Mouse (Mus musculus) brain, embryonic 14.5 days (tissue): ENCODE data around the gene Psmc3ip.

Experiments
- CTCF ChIP-seq: fragments of 200-500 bp; IDR thresholded peaks from 2 replicates; pipeline ENCODE4 v1.5.1; 2012; ENCODE audit warnings: inconsistent platforms, mild to moderate bottlenecking, moderate library complexity, borderline replicate concordance; ENCODE audit not compliant: insufficient read depth, insufficient read length; ENCODE audit errors: extremely low read depth
- POLR2A ChIP-seq: fragments of 200-500 bp; IDR thresholded peaks from 2 replicates; pipeline ENCODE4 v1.6.1; 2012; ENCODE audit warnings: mild to moderate bottlenecking, inconsistent platforms, borderline replicate concordance; ENCODE audit not compliant: poor library complexity, insufficient read depth, insufficient read length, severe bottlenecking; ENCODE audit errors: extremely low read depth

GRCm38 (mm10) chr11:101112186-101112585, 16.9 kb upstream of the Psmc3ip start:
- TF ChIP-seq CTCF: no peak
- no peak for TF ChIP-seq POLR2A
